Mouse (Mus musculus): ENCODE data around the gene Il16. TPM values are rescaled to one million over a fixed set of nuclear protein-coding genes. Genes with fewer than 3 reads are reported as not detected.

Il16 gene
- total and polyA plus RNA-seq, 2 experiments: 1.5 to 4.1 TPM

DNA sequence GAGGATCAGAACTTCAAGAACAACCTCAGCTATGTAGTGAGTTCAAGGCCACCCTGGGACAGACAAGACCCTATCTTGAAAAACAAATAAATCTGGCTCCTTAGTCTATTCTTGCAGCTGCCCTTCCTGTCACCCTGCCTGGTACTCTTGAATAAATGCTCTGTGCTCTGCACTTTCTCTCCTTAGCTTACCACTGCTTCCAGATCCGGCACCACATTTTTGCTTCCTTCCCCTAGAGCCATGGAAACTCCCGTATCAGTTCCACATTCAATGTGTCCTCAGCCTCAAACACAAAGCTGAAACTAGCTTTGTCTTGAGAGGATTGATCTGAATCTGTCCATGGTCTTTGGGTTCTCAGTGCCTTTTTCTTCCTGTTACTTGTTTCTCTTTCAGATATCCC lies 21.0 kb downstream of the Il16 start:
- WGBS: 50% methylated on average over 2 of the region's 2 CpGs
- Histone ChIP-seq H3K27ac (replicated peaks; ENCODE audit: insufficient read depth, low read depth, low read length) (peak overlapping the region; percentile 35), H3K79me2 (ENCODE audit: control insufficient read depth, insufficient read depth, low read length) (no peaks in the 10 kb centered on the region), H3K4me1 (ENCODE audit: control insufficient read depth, insufficient read depth, low read length) (no peaks in the 10 kb centered on the region), H3K36me3 (ENCODE audit: control insufficient read depth, insufficient read depth, low read length) (no peaks in the 10 kb centered on the region), H3K9ac (ENCODE audit: low read depth, low read length) (no peak overlapping the region), H3K27me3 (ENCODE audit: control insufficient read depth, insufficient read depth, low read length) (no peaks in the 10 kb centered on the region), H3K4me3 (ENCODE audit: insufficient read depth, low read depth, low read length) (no peak overlapping the region)
- TF ChIP-seq POLR2A (IDR thresholded peaks at IDR 0.05; ENCODE audit: extremely low read depth, insufficient read depth, low read length) (no peak), CTCF (IDR thresholded peaks at IDR 0.05; ENCODE audit: low read depth, low read length) (no peak)
- DNase-seq (ENCODE audit: extremely low read depth, low read depth, low spot score): no peak

DNA sequence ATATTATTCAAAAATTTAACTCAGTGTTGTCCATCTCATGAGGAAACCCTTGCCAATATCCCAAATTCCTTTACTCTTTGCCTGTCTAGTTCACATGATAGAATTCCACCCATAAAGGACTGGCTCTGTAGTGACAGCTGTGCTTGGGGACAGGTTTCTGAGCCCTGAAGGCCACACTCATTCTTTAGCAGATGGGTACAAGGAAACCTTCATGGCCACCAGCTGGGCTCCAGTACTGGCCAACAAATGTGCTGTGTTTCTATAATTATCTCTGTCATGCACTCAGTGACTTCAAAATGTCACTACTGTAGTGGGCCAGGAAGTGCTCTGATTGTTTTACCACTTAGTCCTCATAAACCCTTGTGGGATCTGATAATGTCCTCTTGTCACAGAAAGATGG lies 21.6 kb downstream of the Il16 start:
- Histone ChIP-seq H3K79me2 (ENCODE audit: control insufficient read depth, insufficient read depth, low read length) (no peaks in the 10 kb centered on the region), H3K27me3 (ENCODE audit: control insufficient read depth, insufficient read depth, low read length) (no peaks in the 10 kb centered on the region), H3K27ac (replicated peaks; ENCODE audit: insufficient read depth, low read depth, low read length) (peak overlapping the region; percentile 35), H3K36me3 (ENCODE audit: control insufficient read depth, insufficient read depth, low read length) (no peaks in the 10 kb centered on the region), H3K9ac (ENCODE audit: low read depth, low read length) (no peak overlapping the region), H3K4me1 (ENCODE audit: control insufficient read depth, insufficient read depth, low read length) (no peaks in the 10 kb centered on the region), H3K4me3 (ENCODE audit: insufficient read depth, low read depth, low read length) (no peak overlapping the region)
- no peak for TF ChIP-seq CTCF (IDR thresholded peaks at IDR 0.05; ENCODE audit: low read depth, low read length)
- no peak for TF ChIP-seq POLR2A (IDR thresholded peaks at IDR 0.05; ENCODE audit: extremely low read depth, insufficient read depth, low read length)
- no peak for DNase-seq (ENCODE audit: extremely low read depth, low read depth, low spot score)

DNA sequence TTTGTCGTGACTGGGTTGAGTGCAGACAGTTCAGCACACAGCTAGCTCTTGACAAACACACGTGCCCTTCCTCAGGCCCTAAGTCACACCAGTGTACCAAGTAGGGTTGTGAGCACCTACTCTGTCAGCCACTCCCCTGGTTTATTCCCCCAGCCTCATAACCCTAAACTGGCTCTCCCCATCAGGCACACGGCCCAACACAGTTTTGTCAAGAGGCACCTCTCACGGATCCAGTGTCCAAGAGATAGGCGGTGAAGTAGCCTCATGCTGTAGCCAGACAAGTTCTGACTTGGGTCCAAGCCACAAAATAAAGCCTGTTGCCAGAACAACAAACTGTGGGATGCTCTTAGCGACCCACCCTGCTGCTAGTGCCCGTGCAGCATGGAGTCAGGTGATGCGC lies 22.3 kb downstream of the Il16 start:
- no peaks in the 10 kb centered on the region for H3K36me3 ChIP-seq (ENCODE audit: control insufficient read depth, insufficient read depth, low read length)
- no peak overlapping the region for H3K9ac ChIP-seq (ENCODE audit: low read depth, low read length)
- no peak for DNase-seq (ENCODE audit: extremely low read depth, low read depth, low spot score)
- no peaks in the 10 kb centered on the region for H3K79me2 ChIP-seq (ENCODE audit: control insufficient read depth, insufficient read depth, low read length)
- H3K27ac ChIP-seq (replicated peaks; ENCODE audit: insufficient read depth, low read depth, low read length): no peak overlapping the region
- 85% methylated on average over 8 of the region's 8 CpGs for WGBS
- H3K4me1 ChIP-seq (ENCODE audit: control insufficient read depth, insufficient read depth, low read length): no peaks in the 10 kb centered on the region
- TF ChIP-seq POLR2A (IDR thresholded peaks at IDR 0.05; ENCODE audit: extremely low read depth, insufficient read depth, low read length): no peak
- H3K4me3 ChIP-seq (ENCODE audit: insufficient read depth, low read depth, low read length): no peak overlapping the region
- H3K27me3 ChIP-seq (ENCODE audit: control insufficient read depth, insufficient read depth, low read length): no peaks in the 10 kb centered on the region

DNA sequence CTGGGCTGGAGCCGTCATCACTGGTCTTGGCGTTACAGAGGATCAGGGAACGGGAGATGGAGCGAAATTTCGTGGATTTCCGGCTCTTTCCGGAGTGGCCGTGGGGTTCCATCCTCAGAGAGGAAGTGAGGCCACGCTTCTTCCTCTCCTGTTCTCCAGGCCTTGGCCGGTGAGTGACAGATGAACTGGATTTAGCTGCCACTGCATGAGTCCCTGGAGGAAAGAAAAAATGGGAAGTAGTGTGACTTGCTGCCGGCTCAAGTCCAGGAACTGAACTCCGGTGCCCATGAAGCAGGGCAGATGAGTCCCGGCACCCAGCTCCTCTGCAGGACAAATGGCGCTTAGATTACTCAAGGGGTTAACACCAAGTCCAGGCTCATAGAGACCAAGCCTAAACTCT lies 23.0 kb downstream of the Il16 start:
- no peak overlapping the region for H3K9ac ChIP-seq (ENCODE audit: low read depth, low read length)
- H3K27ac ChIP-seq (replicated peaks; ENCODE audit: insufficient read depth, low read depth, low read length): no peak overlapping the region
- TF ChIP-seq CTCF (IDR thresholded peaks at IDR 0.05; ENCODE audit: low read depth, low read length) (no peak), POLR2A (IDR thresholded peaks at IDR 0.05; ENCODE audit: extremely low read depth, insufficient read depth, low read length) (no peak)
- no peaks in the 10 kb centered on the region for H3K27me3 ChIP-seq (ENCODE audit: control insufficient read depth, insufficient read depth, low read length)
- DNase-seq (ENCODE audit: extremely low read depth, low read depth, low spot score): peak; percentile 15
- no peaks in the 10 kb centered on the region for H3K4me1 ChIP-seq (ENCODE audit: control insufficient read depth, insufficient read depth, low read length)
- H3K79me2 ChIP-seq (ENCODE audit: control insufficient read depth, insufficient read depth, low read length): no peaks in the 10 kb centered on the region
- no peak overlapping the region for H3K4me3 ChIP-seq (ENCODE audit: insufficient read depth, low read depth, low read length)
- no peaks in the 10 kb centered on the region for H3K36me3 ChIP-seq (ENCODE audit: control insufficient read depth, insufficient read depth, low read length)
- WGBS: 82% methylated on average over 14 of the region's 14 CpGs

DNA sequence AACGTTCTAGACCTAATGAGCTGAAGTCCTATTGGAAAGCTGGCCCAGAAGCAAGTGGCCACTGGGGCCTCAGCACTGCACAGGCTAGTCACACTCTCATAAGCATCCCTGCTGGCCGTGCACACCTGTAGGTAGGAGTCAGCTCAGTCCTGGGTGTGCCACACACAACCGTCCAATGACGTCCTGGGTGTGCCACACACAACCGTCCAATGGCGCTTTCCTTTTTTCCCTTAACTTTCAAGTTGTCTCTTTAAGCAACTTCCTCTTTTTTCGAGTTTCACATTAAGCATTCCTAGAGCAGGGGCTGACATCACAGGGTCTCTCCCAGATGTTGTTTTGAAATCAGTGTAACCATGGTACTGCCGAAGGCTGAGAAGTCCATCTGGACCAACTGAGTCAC lies 25.3 kb downstream of the Il16 start:
- Histone ChIP-seq H3K27ac (replicated peaks; ENCODE audit: insufficient read depth, low read depth, low read length) (no peak overlapping the region), H3K9ac (ENCODE audit: low read depth, low read length) (no peak overlapping the region), H3K36me3 (ENCODE audit: control insufficient read depth, insufficient read depth, low read length) (no peaks in the 10 kb centered on the region), H3K4me3 (ENCODE audit: insufficient read depth, low read depth, low read length) (no peak overlapping the region), H3K27me3 (ENCODE audit: control insufficient read depth, insufficient read depth, low read length) (no peaks in the 10 kb centered on the region), H3K79me2 (ENCODE audit: control insufficient read depth, insufficient read depth, low read length) (no peaks in the 10 kb centered on the region), H3K4me1 (ENCODE audit: control insufficient read depth, insufficient read depth, low read length) (no peaks in the 10 kb centered on the region; the same call in 1 of the 2 replicates)
- 82% methylated on average over 8 of the region's 8 CpGs for WGBS
- TF ChIP-seq CTCF (IDR thresholded peaks at IDR 0.05; ENCODE audit: low read depth, low read length) (no peak), POLR2A (IDR thresholded peaks at IDR 0.05; ENCODE audit: extremely low read depth, insufficient read depth, low read length) (no peak)
- DNase-seq (ENCODE audit: extremely low read depth, low read depth, low spot score): no peak

DNA sequence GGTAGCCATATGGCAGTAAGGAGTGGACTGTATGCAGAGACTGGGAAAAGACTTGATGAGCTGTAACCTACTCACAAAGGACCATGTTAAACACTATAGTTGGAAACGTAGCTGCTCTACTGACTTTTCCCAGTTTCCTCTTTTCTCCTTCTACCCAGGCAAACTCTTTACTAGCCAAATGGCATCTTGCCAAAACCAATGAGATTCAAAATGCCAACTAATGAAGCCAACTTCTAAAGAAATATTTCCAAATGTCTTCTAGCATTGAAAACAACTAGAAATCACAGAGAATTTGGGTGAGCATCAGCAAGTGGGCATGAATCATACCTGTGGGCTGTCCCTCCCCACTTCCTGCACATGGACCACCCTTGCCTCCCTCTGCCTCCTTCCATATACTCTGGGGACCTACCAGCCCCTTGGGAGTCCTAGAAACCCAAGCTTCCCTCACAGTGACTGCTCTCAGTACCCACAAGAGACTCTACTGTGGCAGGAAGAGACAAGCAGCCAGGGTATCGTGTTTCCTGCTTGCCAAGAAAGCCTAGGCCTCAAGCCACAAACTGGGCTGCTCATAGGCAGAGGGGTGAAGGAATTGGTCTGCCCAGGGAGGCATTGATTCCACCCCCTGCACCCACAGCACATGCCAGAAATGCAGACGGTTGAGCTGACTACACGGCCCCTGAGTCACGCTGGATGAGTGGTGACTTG lies 28.4 kb downstream of the Il16 start:
- WGBS: 67% methylated on average over 5 of the region's 5 CpGs

More for the DNA sequence above, 28.4 kb downstream of the Il16 start:
- H3K27me3 ChIP-seq (ENCODE audit: control insufficient read depth, insufficient read depth, low read length): no peaks in the 10 kb centered on the region
- no peak overlapping the region for H3K27ac ChIP-seq (replicated peaks; ENCODE audit: insufficient read depth, low read depth, low read length)
- H3K4me1 ChIP-seq (ENCODE audit: control insufficient read depth, insufficient read depth, low read length): no peaks in the 10 kb centered on the region; the same call in 1 of the 2 replicates
- no peaks in the 10 kb centered on the region for H3K36me3 ChIP-seq (ENCODE audit: control insufficient read depth, insufficient read depth, low read length)
- no peaks in the 10 kb centered on the region for H3K79me2 ChIP-seq (ENCODE audit: control insufficient read depth, insufficient read depth, low read length)
- peak; percentile 24 for DNase-seq (ENCODE audit: extremely low read depth, low read depth, low spot score)
- H3K9ac ChIP-seq (ENCODE audit: low read depth, low read length): no peak overlapping the region
- TF ChIP-seq CTCF (IDR thresholded peaks at IDR 0.05; ENCODE audit: low read depth, low read length): no peak
- no peak for TF ChIP-seq POLR2A (IDR thresholded peaks at IDR 0.05; ENCODE audit: extremely low read depth, insufficient read depth, low read length)
- no peak overlapping the region for H3K4me3 ChIP-seq (ENCODE audit: insufficient read depth, low read depth, low read length)
